Mouse (Mus musculus) c-Kit-negative CD71-positive TER-119-positive erythroid progenitor cells, embryonic 14.5 days (primary cell): ENCODE results near the gene Slc38a8.

ENCODE experiments used
- DNase-seq: peaks from one replicate; pipeline ENCODE4 v3.0.0-alpha.2; 2013; ENCODE audit warnings: low read depth, low spot score

Gene Slc38a8

DNA sequence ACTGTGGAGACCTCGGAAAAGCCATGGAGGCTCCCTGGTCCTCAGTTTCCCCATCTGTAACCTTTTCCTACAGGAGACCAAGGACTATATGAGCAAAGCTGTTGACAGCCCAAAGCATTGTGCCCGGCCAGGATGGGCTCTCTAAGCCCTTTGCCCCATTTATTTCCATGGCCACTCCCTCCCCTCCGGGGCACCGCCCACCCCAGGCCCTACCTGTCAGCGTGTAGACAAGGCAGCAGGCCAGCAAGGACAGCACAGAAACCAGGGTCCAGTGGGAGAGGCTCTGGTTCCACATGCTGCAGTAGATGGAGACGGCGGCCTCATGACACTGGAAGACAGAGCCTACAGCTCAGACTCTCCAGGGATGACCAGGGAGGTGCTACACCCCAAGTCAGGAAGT lies 14.4 kb downstream of the Slc38a8 start:
- no peak for DNase-seq

DNA sequence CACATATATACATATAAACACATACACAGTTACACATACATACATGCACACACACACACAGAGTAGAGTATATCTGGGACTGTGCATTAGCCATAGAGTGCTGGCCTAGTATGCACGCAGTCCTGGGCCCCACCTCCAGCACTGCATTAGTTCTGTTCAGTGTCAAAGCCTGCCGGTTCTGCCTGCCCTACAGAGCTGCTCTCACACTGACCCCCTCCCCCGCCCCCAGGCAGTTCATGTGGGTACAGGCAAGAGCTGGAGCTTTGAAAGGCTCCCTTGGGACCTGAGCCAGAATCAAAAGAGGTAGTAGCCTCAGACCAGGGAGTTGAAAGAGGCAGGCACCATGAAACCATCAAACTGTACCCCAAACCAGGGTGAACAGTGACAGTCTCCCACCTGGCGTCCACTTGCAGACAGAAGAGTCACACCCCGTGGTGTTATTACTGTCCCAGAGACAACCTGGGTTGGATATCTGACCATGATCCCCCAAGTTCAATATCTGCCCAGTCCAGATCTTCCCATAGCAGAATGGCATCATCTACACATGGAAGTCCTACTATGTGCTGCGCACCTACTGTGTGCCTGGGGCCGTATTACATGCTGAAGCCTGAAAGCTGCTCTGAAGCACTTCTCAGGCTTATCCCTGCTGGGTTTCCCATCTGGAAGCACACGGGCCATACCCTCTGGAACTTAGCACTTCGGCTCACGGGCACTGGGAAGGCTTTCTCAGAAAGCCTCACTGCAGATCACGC lies 17.2 kb downstream of the Slc38a8 start:
- no peak for DNase-seq

DNA sequence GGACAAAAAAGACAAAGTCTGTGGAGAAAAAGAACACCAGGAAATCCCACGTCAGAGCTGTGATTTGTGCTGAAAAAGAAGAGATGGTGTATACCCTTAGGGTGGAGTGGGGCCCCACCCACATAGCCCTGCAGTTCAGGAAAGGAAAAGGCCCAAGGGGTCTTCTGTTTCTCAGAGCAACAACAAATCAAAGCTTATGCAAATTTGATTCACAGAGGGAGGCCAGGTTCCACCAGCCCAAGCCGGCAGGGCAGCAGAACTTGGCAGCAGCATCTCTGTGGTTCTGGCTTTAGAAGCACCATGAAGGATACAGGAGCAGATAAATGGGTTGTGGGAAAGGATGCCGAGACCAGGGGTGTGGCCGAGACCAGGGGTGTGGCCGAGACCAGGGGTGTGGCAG lies 22.8 kb downstream of the Slc38a8 start:
- DNase-seq, result no peak

DNA sequence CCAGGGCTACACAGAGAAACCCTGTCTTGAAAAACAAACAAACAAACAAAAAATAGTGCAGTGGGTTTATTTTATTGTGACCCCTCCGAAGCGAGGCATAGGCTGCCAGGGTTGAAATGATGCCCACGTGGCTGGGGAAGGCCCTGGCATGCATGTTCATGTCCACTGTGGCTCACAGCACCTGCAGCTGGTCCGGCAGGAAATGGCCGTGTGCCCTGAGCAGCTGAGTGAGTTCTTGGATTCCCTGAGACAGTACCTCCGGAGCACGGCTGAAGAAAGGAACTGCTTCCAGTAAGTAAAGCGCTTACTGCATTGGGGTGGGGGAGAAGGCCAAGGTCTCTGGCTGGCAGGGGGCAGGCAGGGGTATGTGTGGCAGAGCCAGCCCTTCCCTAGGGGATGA lies 33.4 kb downstream of the Slc38a8 start:
- no peak for DNase-seq

- DNase-seq, result no peak
Measured at GRCm38 (mm10) chr8:119466794-119467193, 34.7 kb downstream of the Slc38a8 start.

GRCm38 (mm10) chr8:119466105-119466504 lies 35.4 kb downstream of the Slc38a8 start:
- no peak for DNase-seq

DNA sequence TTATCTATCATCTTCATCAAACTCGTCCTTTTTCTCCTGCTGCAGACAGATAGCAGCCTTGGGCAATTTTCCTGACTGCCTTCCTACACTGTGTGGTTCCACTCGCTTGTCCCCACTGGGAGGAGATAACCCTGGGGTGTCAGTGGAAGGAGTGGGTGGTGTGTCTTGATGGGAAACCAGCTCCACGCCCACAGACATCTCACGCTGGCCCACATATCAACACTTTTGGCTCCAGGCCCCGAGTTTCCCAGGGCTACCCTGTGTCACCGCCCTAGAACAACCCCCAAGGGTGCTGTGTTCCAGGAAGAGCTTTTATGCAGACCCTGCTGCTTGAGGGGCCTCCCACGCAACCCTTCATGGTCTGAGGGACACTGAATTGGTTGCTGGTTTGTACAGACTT lies 37.8 kb downstream of the Slc38a8 start:
- DNase-seq, result no peak

- DNase-seq, result no peak
Measured at GRCm38 (mm10) chr8:119461356-119461755, 40.1 kb downstream of the Slc38a8 start.

- DNase-seq, result no peak
Measured at GRCm38 (mm10) chr8:119459724-119460123, 41.8 kb downstream of the Slc38a8 start.

GRCm38 (mm10) chr8:119456045-119456444 lies 45.5 kb downstream of the Slc38a8 start:
- DNase-seq, result no peak

DNA sequence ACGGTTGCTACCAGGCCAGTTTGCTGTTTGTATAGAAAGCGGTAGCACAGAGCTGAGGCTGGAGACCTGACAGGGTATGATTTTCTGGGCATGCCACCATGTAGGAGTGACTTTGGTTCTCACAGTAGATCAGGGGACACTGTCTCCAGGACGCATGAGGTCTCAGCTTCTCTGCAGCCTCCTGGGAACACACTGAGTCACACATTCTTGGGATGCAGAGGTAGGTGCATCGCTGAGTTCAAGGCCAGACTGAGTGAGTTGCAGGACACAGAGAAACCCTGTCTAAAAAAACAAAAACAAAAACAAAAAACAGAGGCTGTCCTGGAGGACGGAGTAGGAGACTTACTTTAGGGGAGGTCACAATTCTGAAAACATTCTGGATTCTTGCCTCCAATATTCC lies 48.6 kb downstream of the Slc38a8 start:
- no peak for DNase-seq

- DNase-seq, result no peak
Measured at GRCm38 (mm10) chr8:119451131-119451530, 50.4 kb downstream of the Slc38a8 start.

GRCm38 (mm10) chr8:119449627-119450026 lies 51.9 kb downstream of the Slc38a8 start:
- DNase-seq, result no peak

- DNase-seq, result no peak
Measured at GRCm38 (mm10) chr8:119447781-119448170, 53.7 kb downstream of the Slc38a8 start.

- DNase-seq, result no peak
Measured at GRCm38 (mm10) chr8:119446990-119447780, 54.3 kb downstream of the Slc38a8 start.

- DNase-seq, result no peak
Measured at GRCm38 (mm10) chr8:119446211-119446989, 55.1 kb downstream of the Slc38a8 start, which contains the start of gene Necab2. TSS of gene Necab2 (plus strand) at chr8:119446719.

DNA sequence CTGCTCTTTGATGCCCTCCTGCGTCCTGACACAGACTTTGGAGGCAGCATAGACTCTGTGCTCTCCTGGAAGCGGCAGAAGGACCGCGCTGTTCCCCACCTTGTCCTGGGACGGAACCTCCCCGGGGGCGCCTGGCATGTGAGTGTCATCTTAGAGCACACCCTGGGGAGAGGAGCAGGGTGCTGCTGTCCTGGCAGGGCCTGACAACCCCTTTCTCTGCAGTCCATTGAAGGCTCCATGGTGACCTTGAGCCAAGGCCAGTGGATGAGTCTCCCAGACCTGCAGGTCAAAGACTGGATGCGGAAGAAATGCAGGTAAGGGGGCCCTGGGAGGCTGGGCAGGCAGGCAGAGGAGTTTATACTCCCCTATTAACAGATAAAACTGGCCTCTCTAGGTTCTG lies 58.5 kb downstream of the Slc38a8 start:
- no peak for DNase-seq

DNA sequence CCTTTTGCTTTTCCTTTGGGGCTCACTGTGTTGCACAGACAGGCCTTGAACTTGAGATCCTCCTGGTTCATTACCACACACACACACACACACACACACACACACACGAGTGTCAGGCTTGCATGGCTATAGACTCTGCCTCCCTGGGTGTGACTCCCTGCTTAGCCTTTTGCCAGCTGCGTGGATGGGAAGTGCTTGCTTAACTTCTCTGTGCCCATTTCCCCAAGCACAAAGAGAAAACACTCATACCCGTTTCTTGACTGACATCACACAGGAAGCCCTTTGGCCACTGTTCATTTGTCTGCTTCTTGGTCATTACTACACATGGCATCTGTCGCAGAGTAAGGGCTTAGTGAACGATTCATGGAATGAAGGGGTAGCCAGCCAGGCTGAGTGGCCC lies 59.5 kb downstream of the Slc38a8 start:
- no peak for DNase-seq

- no peak for DNase-seq
Measured at GRCm38 (mm10) chr8:119440952-119441270, 60.6 kb downstream of the Slc38a8 start.

GRCm38 (mm10) chr8:119440250-119440951 lies 61.1 kb downstream of the Slc38a8 start:
- DNase-seq, result no peak

DNA sequence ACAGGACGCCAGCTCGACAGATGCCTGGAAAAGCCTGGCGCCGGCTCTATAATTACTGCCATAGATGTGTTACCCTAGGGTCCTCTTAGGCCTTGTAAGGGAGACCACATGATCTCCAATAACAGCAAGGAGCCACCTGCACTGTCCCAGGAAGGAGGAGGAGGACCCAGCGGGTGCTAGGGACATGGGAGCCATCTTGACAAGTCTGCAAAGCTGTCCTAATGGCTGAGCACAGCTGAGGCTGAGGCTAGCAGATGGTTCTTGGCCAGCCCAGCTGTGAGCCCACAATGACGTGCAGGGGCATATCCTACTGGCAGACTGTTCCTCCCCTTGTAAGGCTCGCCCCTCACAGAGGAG lies 61.6 kb downstream of the Slc38a8 start:
- DNase-seq, result no peak

DNA sequence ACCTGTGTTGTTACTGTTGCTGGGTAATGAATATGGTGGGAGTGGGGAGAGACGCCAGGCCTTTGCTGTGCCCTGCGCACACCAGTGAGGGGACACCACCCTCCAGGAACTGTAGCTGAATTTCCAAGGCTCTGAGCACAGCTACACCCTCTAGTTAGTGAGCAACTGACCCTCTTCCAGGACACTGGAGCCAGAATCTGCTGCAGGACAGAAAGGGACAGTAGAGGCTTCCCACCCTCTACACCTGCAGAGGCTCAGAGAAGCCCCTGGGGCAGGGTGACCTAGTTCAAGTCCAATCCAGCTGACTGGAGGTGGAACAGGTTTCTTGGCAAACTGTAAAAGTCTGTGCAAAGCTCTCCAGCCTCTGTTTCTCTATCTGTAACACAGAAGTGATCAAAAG lies 62.1 kb downstream of the Slc38a8 start:
- DNase-seq, result no peak
